Mouse (Mus musculus): ENCODE data around the gene Grik5.

Grik5 gene

GRCm38 (mm10) chr7:25071979-25072715, at the start of gene Grik5, which contains the start of gene Zfp574:
Grik5 (minus strand) TSS chr7:25072346.
Zfp574 (plus strand) TSS chr7:25072567.
- no peak for DNase-seq (ENCODE audit: low spot score)

- DNase-seq (ENCODE audit: low spot score) = no peak
Measured at GRCm38 (mm10) chr7:25121240-25121786, 49.2 kb upstream of the Grik5 start.

DNA sequence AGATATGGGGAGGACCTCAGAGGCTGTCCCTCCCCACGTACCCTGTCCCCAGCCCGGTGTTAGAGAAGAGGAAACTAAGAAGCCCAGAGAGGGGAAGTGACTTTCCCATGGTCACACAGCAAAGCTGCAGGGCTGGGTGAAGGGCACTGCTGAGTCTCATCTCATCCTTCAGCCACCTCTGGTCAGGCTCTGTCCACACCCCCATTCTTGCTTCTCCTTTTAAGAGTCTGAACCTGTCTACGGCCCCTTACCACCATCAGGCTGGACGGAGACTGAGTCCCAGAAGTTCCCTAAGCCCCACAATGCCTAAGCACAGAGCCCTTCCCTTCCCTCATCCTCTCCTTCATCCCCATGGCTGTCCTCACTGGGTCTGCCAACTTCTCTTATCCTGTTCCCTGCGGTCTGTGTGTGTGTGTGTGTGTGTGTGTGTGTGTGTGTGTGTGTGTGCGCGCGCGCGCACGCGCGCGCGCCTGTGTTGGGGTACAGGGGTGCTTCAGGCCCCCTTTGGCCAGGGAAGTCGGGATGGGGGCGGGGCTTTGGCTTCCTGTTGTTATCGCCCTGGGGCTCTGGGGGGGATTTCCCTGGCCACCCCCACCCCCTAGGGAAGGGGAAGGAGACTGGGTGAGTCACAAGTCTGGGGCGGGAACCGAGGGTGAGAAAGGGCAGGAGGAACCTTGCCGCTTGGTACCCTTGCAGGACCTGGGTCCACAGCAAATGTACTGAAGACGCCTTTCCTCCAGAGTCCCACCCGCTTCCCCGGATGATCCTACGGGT, 48.1 kb upstream of the Grik5 start:
- no peak for DNase-seq (ENCODE audit: low spot score)

- no peak for DNase-seq (ENCODE audit: low spot score)
Measured at GRCm38 (mm10) chr7:25112956-25113603, 40.9 kb upstream of the Grik5 start.

DNA sequence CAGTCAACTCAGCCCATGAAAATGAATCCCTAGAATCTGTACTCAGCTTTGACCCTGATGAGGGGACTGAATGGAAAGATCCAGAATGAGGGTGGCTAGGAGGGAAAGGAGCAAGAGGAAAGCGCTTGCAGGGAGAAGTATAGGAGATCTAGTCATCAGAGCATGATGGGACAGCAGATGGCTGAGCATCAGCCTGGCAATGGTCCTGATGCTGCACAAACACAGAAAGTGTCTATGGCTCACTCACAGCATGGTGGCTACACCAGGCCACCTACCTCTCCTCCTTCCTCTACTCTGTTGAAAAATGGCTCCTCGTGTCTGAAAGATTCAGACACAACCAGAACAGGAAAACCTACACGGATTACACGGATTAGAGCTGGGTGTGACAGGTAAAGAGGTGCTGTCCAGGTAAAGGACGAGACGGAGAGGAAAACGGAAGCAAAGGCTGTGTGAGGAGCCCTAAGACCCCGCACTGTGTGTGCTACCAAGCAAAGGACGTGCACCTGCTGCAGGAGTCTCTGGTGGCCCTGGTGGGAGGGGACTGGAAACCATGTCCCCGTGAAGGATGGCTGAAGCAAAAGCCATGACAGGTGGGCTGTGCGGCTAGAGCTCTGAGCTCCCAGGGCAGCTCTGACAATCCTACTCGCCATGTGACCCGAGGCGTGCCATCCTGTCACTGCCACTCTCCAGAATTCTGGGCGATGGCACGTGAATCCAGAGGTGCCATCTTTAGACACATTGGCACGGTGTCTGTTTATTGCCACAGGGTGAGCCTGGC, 40.2 kb upstream of the Grik5 start:
- no peak for DNase-seq (ENCODE audit: low spot score)

GRCm38 (mm10) chr7:25110336-25110735, 38.2 kb upstream of the Grik5 start:
- no peak for DNase-seq (ENCODE audit: low spot score)

GRCm38 (mm10) chr7:25109355-25109754, 37.2 kb upstream of the Grik5 start:
- no peak for DNase-seq (ENCODE audit: low spot score)

GRCm38 (mm10) chr7:25106790-25107502, 34.8 kb upstream of the Grik5 start:
- no peak for DNase-seq (ENCODE audit: low spot score)

- DNase-seq (ENCODE audit: low spot score) = no peak
Measured at GRCm38 (mm10) chr7:25105411-25106160, 33.4 kb upstream of the Grik5 start.

GRCm38 (mm10) chr7:25099581-25099980, 27.4 kb upstream of the Grik5 start:
- no peak for DNase-seq (ENCODE audit: low spot score)

GRCm38 (mm10) chr7:25098169-25098568, 26.0 kb upstream of the Grik5 start:
- no peak for DNase-seq (ENCODE audit: low spot score)

DNA sequence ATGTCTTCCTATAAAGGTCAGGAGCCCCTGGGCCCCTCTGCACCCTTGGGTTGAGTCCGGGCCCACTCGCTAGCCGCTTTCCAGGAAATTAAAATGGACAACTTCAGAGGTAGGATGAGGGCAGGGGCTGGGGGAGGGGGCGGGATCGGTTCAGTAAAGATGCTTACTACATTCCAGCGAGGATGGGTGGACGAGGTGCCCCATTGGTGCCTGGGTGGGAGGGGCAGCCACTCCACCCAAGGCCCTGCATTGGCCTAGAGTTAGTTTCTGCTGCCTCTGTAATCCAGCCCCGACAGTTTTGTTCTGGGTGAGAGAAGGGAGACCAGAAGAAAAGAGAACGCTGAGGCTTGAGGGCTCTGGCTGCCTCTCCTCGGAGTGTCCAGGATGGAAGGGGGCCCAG, 17.7 kb upstream of the Grik5 start:
- DNase-seq (ENCODE audit: low spot score) = no peak

GRCm38 (mm10) chr7:25088968-25089367, 16.8 kb upstream of the Grik5 start:
- no peak for DNase-seq (ENCODE audit: low spot score)

DNA sequence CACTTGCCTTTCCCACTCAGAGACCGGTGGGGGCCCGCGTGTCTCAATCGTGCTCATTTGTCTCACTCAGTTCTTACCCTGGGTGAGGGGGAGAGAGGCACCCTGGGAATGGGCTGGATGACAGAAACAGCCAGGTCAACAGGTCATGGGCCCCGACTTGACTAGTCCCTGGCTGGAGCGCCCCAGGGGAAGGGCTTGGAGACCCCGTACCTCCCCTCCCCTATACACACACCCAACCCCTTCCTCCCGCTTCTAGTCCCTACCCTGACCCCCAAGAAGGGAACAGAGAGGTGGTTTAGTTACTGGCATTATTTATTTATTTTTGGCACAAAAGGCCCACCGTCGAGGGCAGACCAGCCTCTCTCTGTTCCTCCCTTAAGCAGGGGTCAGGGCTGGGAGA, 16.4 kb upstream of the Grik5 start:
- no peak for DNase-seq (ENCODE audit: low spot score)

GRCm38 (mm10) chr7:25087972-25088371, 15.8 kb upstream of the Grik5 start:
- no peak for DNase-seq (ENCODE audit: low spot score)

GRCm38 (mm10) chr7:25087256-25087912, 15.2 kb upstream of the Grik5 start:
- no peak for DNase-seq (ENCODE audit: low spot score)

DNA sequence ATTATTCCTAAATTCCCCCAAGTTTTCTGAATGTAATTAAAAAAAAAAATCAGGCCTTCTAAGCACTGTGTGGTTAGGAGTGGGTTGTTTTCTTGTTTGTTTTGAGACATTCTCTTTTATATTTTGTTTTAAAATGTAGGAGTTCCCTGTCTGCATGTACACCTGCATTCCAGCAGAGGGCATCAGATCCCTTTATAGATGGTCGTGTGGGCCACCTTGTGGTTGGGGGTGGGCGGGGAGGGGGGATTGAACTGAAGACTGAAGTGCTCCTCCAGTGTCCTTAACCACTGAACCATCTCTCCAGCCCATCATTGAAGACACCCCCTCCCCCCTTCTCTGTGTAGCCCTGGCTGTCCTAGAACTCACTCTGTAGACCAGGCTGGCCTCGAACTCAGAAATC, 14.5 kb upstream of the Grik5 start:
- no peak for DNase-seq (ENCODE audit: low spot score)

DNA sequence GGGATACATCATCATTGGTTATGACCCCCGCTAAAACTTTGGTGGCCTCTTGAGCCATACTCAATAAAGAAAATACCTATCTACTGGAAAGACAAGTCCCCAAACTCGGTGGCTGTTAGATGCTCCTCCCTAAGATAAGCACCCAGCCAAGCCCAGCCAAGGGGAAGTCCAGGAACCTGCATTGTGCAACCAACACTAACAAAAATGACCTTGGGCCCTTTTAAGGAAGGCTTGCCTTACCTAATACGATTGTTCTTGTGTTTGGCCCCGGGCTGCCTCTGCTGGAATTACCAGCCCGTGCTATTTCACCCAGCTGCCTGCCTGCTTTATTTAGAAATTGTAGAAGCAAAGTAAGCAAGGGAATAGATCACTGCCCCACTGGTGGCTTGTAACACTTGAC, 12.5 kb upstream of the Grik5 start:
- no peak for DNase-seq (ENCODE audit: low spot score)

DNA sequence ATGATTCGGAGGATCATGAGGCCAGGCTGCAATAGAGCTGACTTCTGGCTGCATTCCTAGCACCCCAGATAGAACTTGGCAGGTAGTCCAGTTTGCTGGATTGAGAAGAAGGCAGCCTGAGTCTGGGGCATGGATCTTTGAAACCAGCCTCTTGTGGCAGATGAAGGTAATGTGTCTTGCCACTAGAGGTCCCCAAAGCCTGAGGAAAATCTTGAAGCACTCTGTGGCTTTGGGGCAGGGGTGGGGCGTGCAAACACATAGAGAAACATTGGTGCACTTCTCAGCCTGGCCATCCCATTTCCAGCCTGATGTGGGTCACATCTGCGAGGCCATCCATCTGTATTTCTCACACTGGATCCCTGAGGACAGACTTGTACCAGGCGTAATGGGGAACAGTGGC, 10.4 kb upstream of the Grik5 start:
- DNase-seq (ENCODE audit: low spot score) = no peak

DNA sequence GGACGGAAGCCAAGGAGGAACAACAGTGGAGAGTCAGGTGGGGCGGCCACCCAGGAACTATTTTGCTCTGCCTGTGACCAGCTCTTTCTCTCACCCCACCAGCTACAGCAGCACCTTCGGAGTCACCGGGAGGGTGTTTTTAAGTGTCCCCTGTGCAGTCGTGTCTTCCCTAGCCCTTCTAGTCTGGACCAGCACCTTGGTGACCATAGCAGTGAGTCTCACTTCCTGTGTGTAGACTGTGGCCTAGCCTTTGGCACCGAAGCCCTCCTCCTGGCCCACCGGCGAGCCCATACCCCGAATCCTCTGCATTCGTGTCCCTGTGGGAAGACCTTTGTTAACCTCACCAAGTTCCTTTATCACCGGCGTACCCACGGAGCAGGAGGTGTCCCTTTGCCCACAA, 8.3 kb upstream of the Grik5 start:
- no peak for DNase-seq (ENCODE audit: low spot score)

All from urinary bladder, postnatal 10 days (tissue).